Mouse (Mus musculus) kidney, embryonic 14.5 days (tissue): ENCODE measurements around the gene Flna. TPM values are rescaled to one million over a fixed set of nuclear protein-coding genes. Genes with fewer than 3 reads are reported as not detected.

Experiments
- ATAC-seq: fragments of 200-750 bp; cut with Nextera tagmentation; 2 replicates; pipeline ENCODE4 v1.8.0; 2017; ENCODE audit warnings: moderate number of reproducible peaks, mild to moderate bottlenecking, moderate TSS enrichment, moderate library complexity; ENCODE audit not compliant: low FRiP score, low TSS enrichment
- H3K27ac ChIP-seq: fragments of 300-500 bp; sonication (generic); 2 replicates; pipeline ENCODE4 v1.5.1; 2014; ENCODE audit warnings: low read depth, mild to moderate bottlenecking, low read length, moderate library complexity, mixed read lengths
- H3K27me3 ChIP-seq: fragments of 300-500 bp; sonication (generic); 2 replicates; pipeline ENCODE4 v1.6.1; 2014; ENCODE audit warnings: mild to moderate bottlenecking, low read length; ENCODE audit not compliant: control insufficient read depth, insufficient read depth
- H3K36me3 ChIP-seq: fragments of 300-500 bp; sonication (generic); 2 replicates; pipeline ENCODE4 v1.6.1; 2014; ENCODE audit warnings: low read length, mixed read lengths; ENCODE audit not compliant: control insufficient read depth, insufficient read depth
- H3K4me1 ChIP-seq: fragments of 300-500 bp; sonication (generic); 2 replicates; pipeline ENCODE4 v1.6.1; 2014; ENCODE audit warnings: low read length, mixed read lengths; ENCODE audit not compliant: control insufficient read depth, insufficient read depth
- H3K4me2 ChIP-seq: fragments of 300-500 bp; sonication (generic); replicated peaks from 2 replicates; pipeline ENCODE4 v1.6.1; 2014; ENCODE audit warnings: low read depth, mild to moderate bottlenecking, low read length
- H3K4me3 ChIP-seq: fragments of 300-500 bp; sonication (generic); 2 replicates; pipeline ENCODE4 v1.5.1; 2014; ENCODE audit warnings: mild to moderate bottlenecking, low read length
- H3K9ac ChIP-seq: fragments of 300-500 bp; sonication (generic); 2 replicates; pipeline ENCODE4 v1.6.1; 2014; ENCODE audit warnings: low read depth, mild to moderate bottlenecking, low read length, moderate library complexity
- H3K9me3 ChIP-seq: fragments of 300-500 bp; sonication (generic); 2 replicates; pipeline ENCODE4 v1.6.1; 2016; ENCODE audit warnings: low read length; ENCODE audit not compliant: control insufficient read depth
- WGBS: fragments of 180-500 bp; shearing (Covaris S2); extraction: QIAGEN DNeasy Blood & Tissue Kit; methylation state at CpG from one replicate; pipeline ENCODE4 v1.1.7; 2014; 5-methylcytosine and 5-hydroxymethylcytosine counted together
- polyA plus RNA-seq: library from polyadenylated mRNA; unstranded; fragments of >200 nt; fragmentation: Nextera tagmentation; extraction: Ambion mirVana; gene quantifications from 2 replicates; pipeline ENCODE4 v1.2.1, GENCODE M21; 2014

The Flna gene
- polyA plus RNA-seq = 199 and 315 TPM in 2 replicates

GRCm38 (mm10) chrX:74249615-74250014 is at the start of gene Flna:
Gene Flna (minus strand): TSS chrX:74249820.
- Histone ChIP-seq H3K27me3 (no peaks in the 10 kb centered on the region), H3K9me3 (no peaks in the 10 kb centered on the region), H3K4me1 (no peaks in the 10 kb centered on the region), H3K9ac (peak within 1 kb of the TSS; percentile 67), H3K4me2 (peak within 1 kb of the TSS; percentile 47), H3K36me3 (no peaks in the 10 kb centered on the region), H3K27ac (peak within 1 kb of the TSS; percentile 62), H3K4me3 (peak within 1 kb of the TSS; percentile 39)
- 34% methylated on average over 37 of the region's 38 CpGs for WGBS
- no peak for ATAC-seq

- no peak for ATAC-seq
- no peak overlapping the region for H3K4me2 ChIP-seq
- no peaks in the 10 kb centered on the region for H3K9me3 ChIP-seq
- H3K9ac ChIP-seq = no peak overlapping the region
- WGBS = 74% methylated on average over 1 of the region's 1 CpGs
- H3K27me3 ChIP-seq = no peaks in the 10 kb centered on the region
- H3K27ac ChIP-seq = no peak overlapping the region
- H3K4me1 ChIP-seq = no peaks in the 10 kb centered on the region
- H3K36me3 ChIP-seq = peaks cover 9% of the 10 kb centered on the region; the same call in 1 of the 2 replicates
- H3K4me3 ChIP-seq = no peak overlapping the region
Measured at GRCm38 (mm10) chrX:74298348-74298747, 48.7 kb upstream of the Flna start.

GRCm38 (mm10) chrX:74296538-74297448 is 47.2 kb upstream of the Flna start, which contains the start of gene Atp6ap1:
Gene Atp6ap1 (plus strand): TSS chrX:74297097.
- H3K27ac ChIP-seq = no peak within 1 kb of the TSS
- 21% methylated on average over 37 of the region's 37 CpGs for WGBS
- H3K9ac ChIP-seq = peak within 1 kb of the TSS; percentile 71
- H3K4me3 ChIP-seq = peak within 1 kb of the TSS; percentile 60
- peak within 1 kb of the TSS; percentile 55 for H3K4me2 ChIP-seq
- H3K4me1 ChIP-seq = no peaks in the 10 kb centered on the region
- no peaks in the 10 kb centered on the region for H3K9me3 ChIP-seq
- ATAC-seq = peak; percentile 98
- peaks cover 7% of the 10 kb centered on the region; the same call in 1 of the 2 replicates for H3K36me3 ChIP-seq
- H3K27me3 ChIP-seq = no peaks in the 10 kb centered on the region

GRCm38 (mm10) chrX:74293431-74293830 is 43.8 kb upstream of the Flna start:
- ATAC-seq = no peak
- H3K9me3 ChIP-seq = no peaks in the 10 kb centered on the region
- no peak overlapping the region for H3K4me2 ChIP-seq
- no peak overlapping the region for H3K4me3 ChIP-seq
- 76% methylated on average over 4 of the region's 4 CpGs for WGBS
- H3K9ac ChIP-seq = no peak overlapping the region
- H3K36me3 ChIP-seq = no peaks in the 10 kb centered on the region; the same call in 1 of the 2 replicates
- no peak overlapping the region for H3K27ac ChIP-seq
- no peaks in the 10 kb centered on the region for H3K27me3 ChIP-seq
- H3K4me1 ChIP-seq = no peaks in the 10 kb centered on the region

GRCm38 (mm10) chrX:74283092-74283437 is 33.4 kb upstream of the Flna start:
- H3K4me1 ChIP-seq = no peaks in the 10 kb centered on the region
- peak overlapping the region; percentile 60 for H3K4me2 ChIP-seq
- 53% methylated on average over 5 of the region's 5 CpGs for WGBS
- peak overlapping the region; percentile 77; the same call in 1 of the 2 replicates for H3K27ac ChIP-seq
- H3K36me3 ChIP-seq = 0 out of 2 replicates have a peak, but pooled peaks cover 5% of the 10 kb centered on the region
- ATAC-seq = no peak; the same call in 1 of the 2 replicates
- H3K9me3 ChIP-seq = no peaks in the 10 kb centered on the region
- H3K4me3 ChIP-seq = peak overlapping the region; percentile 62
- peak overlapping the region; percentile 74 for H3K9ac ChIP-seq
- no peaks in the 10 kb centered on the region for H3K27me3 ChIP-seq

GRCm38 (mm10) chrX:74282395-74283091 is 32.9 kb upstream of the Flna start:
- ATAC-seq = peak; percentile 70
- H3K36me3 ChIP-seq = no peaks in the 10 kb centered on the region
- H3K4me1 ChIP-seq = no peaks in the 10 kb centered on the region
- no peaks in the 10 kb centered on the region for H3K27me3 ChIP-seq
- H3K27ac ChIP-seq = peak overlapping the region; percentile 77; the same call in 1 of the 2 replicates
- H3K9me3 ChIP-seq = no peaks in the 10 kb centered on the region
- H3K4me3 ChIP-seq = peak overlapping the region; percentile 62
- H3K9ac ChIP-seq = peak overlapping the region; percentile 74
- 26% methylated on average over 39 of the region's 39 CpGs for WGBS
- H3K4me2 ChIP-seq = peak overlapping the region; percentile 67

GRCm38 (mm10) chrX:74281732-74282394 is 32.2 kb upstream of the Flna start, which contains the start of the genes Taz and Dnase1l1:
Gene Taz (plus strand): TSS chrX:74281912.
Gene Dnase1l1 (minus strand): TSS chrX:74282337.
- H3K4me3 ChIP-seq = peak within 1 kb of the TSS; percentile 62
- H3K27ac ChIP-seq = peak within 1 kb of the TSS; percentile 77; the same call in 1 of the 2 replicates
- WGBS = 25% methylated on average over 16 of the region's 16 CpGs
- peak within 1 kb of the TSS; percentile 67 for H3K4me2 ChIP-seq
- H3K9ac ChIP-seq = peak within 1 kb of the TSS; percentile 74
- no peaks in the 10 kb centered on the region for H3K27me3 ChIP-seq
- no peaks in the 10 kb centered on the region for H3K9me3 ChIP-seq
- H3K4me1 ChIP-seq = no peaks in the 10 kb centered on the region
- ATAC-seq = peak; percentile 95
- H3K36me3 ChIP-seq = no peaks in the 10 kb centered on the region

- WGBS = 23% methylated on average over 14 of the region's 14 CpGs
- no peak for ATAC-seq
- no peaks in the 10 kb centered on the region for H3K36me3 ChIP-seq
- no peaks in the 10 kb centered on the region for H3K9me3 ChIP-seq
- H3K4me3 ChIP-seq = peak overlapping the region; percentile 62
- no peaks in the 10 kb centered on the region for H3K4me1 ChIP-seq
- H3K4me2 ChIP-seq = peak overlapping the region; percentile 67
- H3K27me3 ChIP-seq = no peaks in the 10 kb centered on the region
- peak overlapping the region; percentile 43; the same call in 1 of the 2 replicates for H3K27ac ChIP-seq
- H3K9ac ChIP-seq = peak overlapping the region; percentile 74; the same call in 1 of the 2 replicates
Measured at GRCm38 (mm10) chrX:74281041-74281731, 31.6 kb upstream of the Flna start.
